Mouse (Mus musculus): ENCODE measurements around the gene Gm20822. TPM values are rescaled to one million over a fixed set of nuclear protein-coding genes. Genes with fewer than 3 reads are reported as not detected.
"Not testable (repeated sequence)": the region's sequence is repeated elsewhere in the genome, so short reads cannot be mapped to it uniquely, and the experiment has no call there.

Gene Gm20822
- total RNA-seq (2014; rRNA removed), result not detected in 2 replicates
- polyA plus RNA-seq (2012; rRNA removed), result not detected in 2 replicates

- not testable (repeated sequence) for H3K27me3 ChIP-seq (ENCODE audit: control insufficient read depth, insufficient read depth, low read length); DNase-seq (ENCODE audit: extremely low read depth, low read depth, low spot score); H3K9ac ChIP-seq (ENCODE audit: low read depth, low read length); H3K4me1 ChIP-seq (ENCODE audit: control insufficient read depth, insufficient read depth, low read length); H3K36me3 ChIP-seq (ENCODE audit: control insufficient read depth, insufficient read depth, low read length); H3K27ac ChIP-seq (replicated peaks; ENCODE audit: insufficient read depth, low read depth, low read length); H3K79me2 ChIP-seq (ENCODE audit: control insufficient read depth, insufficient read depth, low read length); H3K4me3 ChIP-seq (ENCODE audit: insufficient read depth, low read depth, low read length)
- no CpG with 5 or more reads among the region's 3 CpGs for WGBS
Measured at GRCm38 (mm10) chrY:15884671-15885070, at the start of gene Gm20822. Gm20822 (minus strand) TSS chrY:15884771.

Data from liver, adult 2 months (tissue).